Mouse (Mus musculus) intestine, embryonic 14.5 days (tissue): Measurements from ENCODE around the gene Ip6k1. TPM values are rescaled to one million over a fixed set of nuclear protein-coding genes. Genes with fewer than 3 reads are reported as not detected.

ENCODE experiments used
- ATAC-seq: fragments of 200-750 bp; cut with Nextera tagmentation; replicated peaks from 2 replicates; pipeline ENCODE4 v1.8.0; 2017; ENCODE audit warnings: low read depth, moderate number of reproducible peaks, moderate TSS enrichment, moderate library complexity; ENCODE audit not compliant: low FRiP score, low TSS enrichment
- DNase-seq: peaks from one replicate; pipeline ENCODE4 v3.0.0-alpha.2; 2018; ENCODE audit warnings: low spot score
- H3K27ac ChIP-seq: fragments of 300-500 bp; sonication (generic); 2 replicates; pipeline ENCODE4 v1.5.1; 2014; ENCODE audit warnings: low read depth, mild to moderate bottlenecking, control low read depth
- H3K27me3 ChIP-seq: fragments of 300-500 bp; sonication (generic); replicated peaks from 2 replicates; pipeline ENCODE4 v1.6.1; 2014; ENCODE audit warnings: low read length, control low read depth; ENCODE audit not compliant: control insufficient read depth, insufficient read depth
- H3K36me3 ChIP-seq: fragments of 300-500 bp; sonication (generic); 2 replicates; pipeline ENCODE4 v1.6.1; 2014; ENCODE audit warnings: low read length, control low read depth; ENCODE audit not compliant: control insufficient read depth, insufficient read depth
- H3K4me1 ChIP-seq: fragments of 300-500 bp; sonication (generic); replicated peaks from 2 replicates; pipeline ENCODE4 v1.6.1; 2014; ENCODE audit warnings: low read length, control low read depth, mixed read lengths; ENCODE audit not compliant: control insufficient read depth, insufficient read depth
- H3K4me2 ChIP-seq: fragments of 300-500 bp; sonication (generic); 2 replicates; pipeline ENCODE4 v1.6.1; 2014; ENCODE audit warnings: low read length
- H3K4me3 ChIP-seq: fragments of 300-500 bp; sonication (generic); 2 replicates; pipeline ENCODE4 v1.5.1; 2014; ENCODE audit warnings: low read depth, low read length, control low read depth, mixed read lengths
- H3K9ac ChIP-seq: fragments of 300-500 bp; sonication (generic); 2 replicates; pipeline ENCODE4 v1.6.1; 2014; ENCODE audit warnings: mild to moderate bottlenecking, low read length
- H3K9me3 ChIP-seq: fragments of 300-500 bp; sonication (generic); 2 replicates; pipeline ENCODE4 v1.6.1; 2016; ENCODE audit warnings: low read length, control low read depth; ENCODE audit not compliant: control insufficient read depth
- WGBS: fragments of 180-500 bp; shearing (Covaris S2); extraction: QIAGEN DNeasy Blood & Tissue Kit; methylation state at CpG from one replicate; pipeline ENCODE4 v1.1.7; 2014; 5-methylcytosine and 5-hydroxymethylcytosine counted together
- polyA plus RNA-seq: library from polyadenylated mRNA; unstranded; fragments of >200 nt; fragmentation: Nextera tagmentation; extraction: Ambion mirVana; gene quantifications from 2 replicates; pipeline ENCODE4 v1.2.1, GENCODE M21; 2014

The Ip6k1 gene
- polyA plus RNA-seq, 1 experiment from 2014 or later, result 25.8 TPM

GRCm38 (mm10) chr9:107975399-107976386 lies 26.6 kb upstream of the Ip6k1 start, which contains the start of gene Uba7:
Uba7 (plus strand) TSS chr9:107975505.
- DNase-seq, result peak; percentile 62
- H3K27me3 ChIP-seq, result no peaks in the 10 kb centered on the region
- H3K9me3 ChIP-seq, result no peaks in the 10 kb centered on the region
- H3K4me3 ChIP-seq, result 0 out of 2 replicates have a peak within 1 kb of the TSS, but pooled peaks have one; percentile 6
- H3K9ac ChIP-seq, result 0 out of 2 replicates have a peak within 1 kb of the TSS, but pooled peaks have one; percentile 5
- peaks cover 12% of the 10 kb centered on the region for H3K4me1 ChIP-seq
- ATAC-seq, result no peak; the same call in 1 of the 2 replicates
- H3K4me2 ChIP-seq, result peak within 1 kb of the TSS; percentile 34
- 63% methylated on average over 12 of the region's 12 CpGs for WGBS
- H3K36me3 ChIP-seq, result peaks cover 13% of the 10 kb centered on the region
- H3K27ac ChIP-seq, result peak within 1 kb of the TSS; percentile 54

- no peaks in the 10 kb centered on the region for H3K9me3 ChIP-seq
- no peak overlapping the region for H3K9ac ChIP-seq
- H3K27ac ChIP-seq, result no peak overlapping the region
- WGBS, result 90% methylated on average over 12 of the region's 12 CpGs
- no peak overlapping the region for H3K4me3 ChIP-seq
- H3K36me3 ChIP-seq, result no peaks in the 10 kb centered on the region
- no peak overlapping the region for H3K4me2 ChIP-seq
- DNase-seq, result no peak
- no peaks in the 10 kb centered on the region for H3K27me3 ChIP-seq
- no peak for ATAC-seq
- H3K4me1 ChIP-seq, result peaks cover 31% of the 10 kb centered on the region
These were observed 23.5 kb upstream of the Ip6k1 start for GRCm38 (mm10) chr9:107978815-107979214.

GRCm38 (mm10) chr9:107981684-107982605 lies 20.4 kb upstream of the Ip6k1 start:
- peaks cover 30% of the 10 kb centered on the region for H3K4me1 ChIP-seq
- H3K27me3 ChIP-seq, result no peaks in the 10 kb centered on the region
- H3K36me3 ChIP-seq, result 0 out of 2 replicates have a peak, but pooled peaks cover 5% of the 10 kb centered on the region
- peak overlapping the region; percentile 100 for H3K27ac ChIP-seq
- ATAC-seq, result peak; percentile 26; the same call in 1 of the 2 replicates
- no peaks in the 10 kb centered on the region for H3K9me3 ChIP-seq
- H3K9ac ChIP-seq, result peak overlapping the region; percentile 38
- H3K4me3 ChIP-seq, result peak overlapping the region; percentile 80
- DNase-seq, result peak; percentile 76
- WGBS, result 18% methylated on average over 6 of the region's 7 CpGs
- H3K4me2 ChIP-seq, result peak overlapping the region; percentile 65

- peak within 1 kb of the TSS; percentile 65 for H3K4me2 ChIP-seq
- WGBS, result 16% methylated on average over 14 of the region's 14 CpGs
- peak within 1 kb of the TSS; percentile 80 for H3K4me3 ChIP-seq
- H3K27ac ChIP-seq, result peak within 1 kb of the TSS; percentile 100
- H3K4me1 ChIP-seq, result peaks cover 30% of the 10 kb centered on the region
- peak within 1 kb of the TSS; percentile 74 for H3K9ac ChIP-seq
- H3K36me3 ChIP-seq, result 0 out of 2 replicates have a peak, but pooled peaks cover 5% of the 10 kb centered on the region
- no peaks in the 10 kb centered on the region for H3K9me3 ChIP-seq
- peak; percentile 65 for ATAC-seq
- peak; percentile 91 for DNase-seq
- no peaks in the 10 kb centered on the region for H3K27me3 ChIP-seq
These were observed 19.5 kb upstream of the Ip6k1 start, which contains the start of gene Gm20661 for GRCm38 (mm10) chr9:107982681-107983346. Gm20661 (plus strand) TSS chr9:107983058.

GRCm38 (mm10) chr9:107983421-107983890 lies 18.8 kb upstream of the Ip6k1 start:
- H3K4me1 ChIP-seq, result peaks cover 30% of the 10 kb centered on the region
- WGBS, result 19% methylated on average over 4 of the region's 4 CpGs
- H3K4me2 ChIP-seq, result peak overlapping the region; percentile 65
- DNase-seq, result peak; percentile 79
- 0 out of 2 replicates have a peak, but pooled peaks cover 5% of the 10 kb centered on the region for H3K36me3 ChIP-seq
- peak overlapping the region; percentile 80 for H3K4me3 ChIP-seq
- no peaks in the 10 kb centered on the region for H3K27me3 ChIP-seq
- peak overlapping the region; percentile 100 for H3K27ac ChIP-seq
- H3K9ac ChIP-seq, result peak overlapping the region; percentile 74
- no peaks in the 10 kb centered on the region for H3K9me3 ChIP-seq
- peak; percentile 44 for ATAC-seq

GRCm38 (mm10) chr9:107984052-107984753 lies 18.1 kb upstream of the Ip6k1 start:
- DNase-seq, result no peak

GRCm38 (mm10) chr9:107984754-107985055 lies 17.6 kb upstream of the Ip6k1 start:
- DNase-seq, result no peak
- no peak for ATAC-seq

More at GRCm38 (mm10) chr9:107984052-107984753, 18.1 kb upstream of the Ip6k1 start:
- H3K4me1 ChIP-seq, result peaks cover 30% of the 10 kb centered on the region
- peak overlapping the region; percentile 80 for H3K4me3 ChIP-seq
- 0 out of 2 replicates have a peak, but pooled peaks cover 5% of the 10 kb centered on the region for H3K36me3 ChIP-seq
- H3K27me3 ChIP-seq, result no peaks in the 10 kb centered on the region
- H3K9me3 ChIP-seq, result no peaks in the 10 kb centered on the region
- peak overlapping the region; percentile 74 for H3K9ac ChIP-seq
- 38% methylated on average over 19 of the region's 19 CpGs for WGBS
- ATAC-seq, result no peak
- H3K4me2 ChIP-seq, result peak overlapping the region; percentile 65
- H3K27ac ChIP-seq, result peak overlapping the region; percentile 100

More at GRCm38 (mm10) chr9:107984754-107985055, 17.6 kb upstream of the Ip6k1 start:
- 38% methylated on average over 9 of the region's 9 CpGs for WGBS
- peak overlapping the region; percentile 80 for H3K4me3 ChIP-seq
- H3K27ac ChIP-seq, result peak overlapping the region; percentile 100
- peak overlapping the region; percentile 65 for H3K4me2 ChIP-seq
- no peaks in the 10 kb centered on the region for H3K27me3 ChIP-seq
- H3K36me3 ChIP-seq, result 0 out of 2 replicates have a peak, but pooled peaks cover 5% of the 10 kb centered on the region
- peak overlapping the region; percentile 74 for H3K9ac ChIP-seq
- H3K4me1 ChIP-seq, result peaks cover 30% of the 10 kb centered on the region
- H3K9me3 ChIP-seq, result no peaks in the 10 kb centered on the region
